Mouse (Mus musculus) left cerebral cortex, adult 18-20 months (tissue): ENCODE results near the gene Tex22. TPM values are rescaled to one million over a fixed set of nuclear protein-coding genes. Genes with fewer than 3 reads are reported as not detected.
A peak's percentile ranks its signal among the peaks of the same experiment; 100 is the strongest.

Experiments used
- DNase-seq, 2 experiments: peaks; one replicate each; pipeline ENCODE4 v3.0.0; 2021 to 2022; ENCODE audit warnings: low spot score in 2 of 2, mixed read lengths in 1 of 2
- total RNA-seq, 2 experiments: library from RNA; stranded (reverse); gene quantifications; 2 replicates each; pipeline ENCODE4 v1.2.3; 2021

The Tex22 gene
- total RNA-seq, 2 experiments from 2014 or later: 0.44 to 0.73 TPM

DNA sequence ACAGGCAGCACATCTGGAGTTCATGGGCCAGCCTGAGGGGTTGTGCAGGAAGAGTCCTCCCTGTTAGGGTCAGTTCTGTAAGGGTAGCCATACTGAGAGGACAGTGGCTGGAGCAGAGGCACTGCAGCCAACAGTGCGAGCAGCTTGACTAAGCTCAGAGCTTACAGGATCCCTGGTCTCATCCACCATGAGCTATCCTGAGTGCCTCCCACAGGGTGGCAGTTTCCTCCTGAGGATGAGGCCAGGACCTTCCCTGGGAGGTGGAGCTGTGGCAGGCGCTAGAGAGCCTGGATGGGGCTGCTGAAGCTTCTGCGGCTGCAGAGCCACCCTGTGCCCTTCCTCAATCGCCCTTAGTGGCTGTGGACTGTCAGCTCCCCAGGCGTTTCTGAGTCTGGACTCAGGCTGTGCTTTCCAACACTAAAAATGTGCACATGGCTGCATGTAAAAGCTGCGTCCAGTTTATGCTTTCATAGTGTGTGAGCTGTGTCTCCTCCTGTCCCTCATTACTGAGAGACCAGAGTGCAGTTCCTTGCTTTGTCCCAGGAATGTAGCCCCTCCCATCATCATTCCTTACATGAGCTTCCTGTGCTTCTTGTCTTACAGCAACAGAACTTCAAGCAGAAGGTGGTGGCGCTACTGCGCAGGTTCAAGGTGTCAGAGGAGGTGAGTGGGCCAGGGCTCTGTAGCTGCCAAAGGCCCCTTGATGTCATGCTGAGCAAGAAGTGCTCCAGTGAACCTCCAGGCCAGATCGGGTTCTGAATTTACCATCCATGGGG lies 22.5 kb upstream of the Tex22 start:
- DNase-seq: no peak

DNA sequence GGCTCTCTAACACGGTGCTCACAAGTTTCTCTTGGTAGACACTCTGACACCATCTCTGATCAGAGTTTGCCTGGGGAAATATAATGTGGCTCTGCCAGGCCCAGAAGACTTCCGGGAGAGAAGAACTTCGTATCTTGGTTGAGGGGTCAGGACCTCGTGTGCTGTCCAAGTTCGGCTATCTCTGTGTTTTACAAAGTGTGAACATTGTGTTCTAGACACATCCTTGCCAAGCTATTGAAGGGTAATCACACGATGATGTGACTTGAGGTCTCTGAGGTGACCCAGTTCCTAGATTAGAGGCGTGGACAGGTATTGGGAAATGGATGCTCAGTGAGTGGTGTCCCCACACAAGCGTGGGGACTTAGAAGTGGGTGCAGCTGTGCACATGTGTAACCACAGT lies 18.2 kb upstream of the Tex22 start:
- DNase-seq: no peak

DNA sequence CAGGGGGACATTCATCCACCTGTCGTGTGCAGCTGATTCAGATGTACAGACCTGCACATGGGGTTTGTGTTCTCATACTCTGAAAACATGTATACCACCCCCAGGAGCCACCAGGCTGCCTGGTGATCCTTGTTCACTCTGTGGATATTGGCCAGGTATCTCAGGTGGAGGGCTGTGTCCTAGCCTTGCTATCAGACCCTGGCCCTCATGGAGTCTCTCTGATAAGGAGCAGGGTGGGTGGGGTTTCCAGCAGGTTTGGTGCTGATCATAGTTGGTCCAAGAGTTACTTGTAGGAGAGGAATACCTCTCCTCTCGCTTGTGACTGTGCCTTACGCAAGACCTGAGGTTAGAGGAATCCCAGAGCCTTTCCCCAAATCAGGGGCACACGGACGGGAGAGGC lies 14.1 kb upstream of the Tex22 start:
- DNase-seq: no peak

DNA sequence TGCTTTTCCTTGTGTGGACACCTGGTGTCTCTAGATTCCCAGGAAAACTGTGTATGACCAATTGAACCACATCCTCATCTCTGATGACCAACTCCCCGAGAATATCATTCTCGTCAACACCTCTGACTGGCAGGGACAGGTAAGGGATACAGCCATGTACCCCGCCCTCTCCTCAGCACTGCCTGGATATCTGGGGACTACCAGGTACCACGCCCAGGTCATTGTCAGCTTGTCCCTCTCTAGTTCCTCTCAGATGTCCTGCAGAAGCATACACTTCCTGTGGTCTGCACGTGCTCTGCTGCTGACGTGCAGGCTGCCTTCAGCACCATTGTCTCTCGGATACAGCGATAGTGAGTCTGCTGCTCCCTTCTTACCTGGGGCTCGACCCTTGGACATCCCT lies 12.7 kb upstream of the Tex22 start:
- DNase-seq: no peak

DNA sequence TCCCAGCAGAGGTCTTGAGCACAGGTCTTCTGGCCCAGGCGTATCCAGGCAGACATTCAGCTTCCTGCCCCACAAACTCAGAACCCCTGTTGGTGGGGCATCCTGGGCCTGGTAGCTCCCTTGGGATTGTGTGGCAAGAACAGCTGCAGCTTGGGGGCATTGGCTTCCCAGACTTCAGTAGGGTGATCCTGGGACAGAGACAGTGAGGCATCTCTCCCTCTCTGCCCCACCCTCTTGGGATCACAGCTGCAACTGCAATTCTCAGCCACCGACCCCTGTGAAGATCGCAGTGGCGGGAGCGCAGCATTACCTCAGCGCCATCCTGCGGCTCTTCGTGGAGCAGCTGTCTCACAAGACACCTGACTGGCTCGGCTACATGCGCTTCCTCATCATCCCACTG lies 12.1 kb upstream of the Tex22 start:
- no peak for DNase-seq

DNA sequence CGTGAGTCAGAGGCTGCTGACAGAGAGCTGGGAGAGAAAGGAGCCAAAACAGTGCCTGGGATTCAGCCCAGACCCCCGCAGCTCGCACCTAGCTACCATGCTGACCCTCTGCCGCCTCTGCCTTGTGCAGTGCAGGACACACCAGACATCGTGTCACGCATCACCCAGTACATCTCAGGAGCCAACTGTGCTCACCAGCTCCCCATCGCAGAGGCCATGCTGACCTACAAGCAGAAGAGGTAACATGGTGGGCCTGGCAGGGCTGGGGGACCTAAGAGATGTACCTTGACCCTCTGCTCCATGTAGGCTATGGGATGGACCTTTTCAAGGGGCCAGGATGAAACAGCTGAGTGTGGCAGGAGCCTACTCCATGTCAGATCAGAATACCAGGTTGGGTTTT lies 10.6 kb upstream of the Tex22 start:
- DNase-seq: no peak

DNA sequence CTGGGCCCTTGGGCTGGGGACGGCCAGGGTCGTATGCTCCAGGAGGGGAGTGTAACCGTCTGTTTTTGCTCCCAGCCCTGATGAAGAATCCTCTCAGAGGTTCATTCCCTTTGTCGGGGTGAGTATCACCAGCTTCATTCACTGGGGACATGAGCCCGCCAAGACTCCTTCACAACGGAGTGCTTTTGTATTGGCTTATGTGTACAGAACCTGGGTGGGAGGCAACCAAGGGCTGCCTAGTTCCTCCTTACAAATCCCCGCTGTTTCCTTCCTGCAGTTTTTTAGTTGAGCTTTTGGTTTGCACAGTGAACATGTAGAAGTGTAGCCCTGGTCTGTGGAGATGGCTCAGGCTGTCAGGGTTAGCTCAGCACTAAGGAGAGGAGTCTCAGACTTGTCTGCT lies 6.3 kb upstream of the Tex22 start:
- no peak for DNase-seq

DNA sequence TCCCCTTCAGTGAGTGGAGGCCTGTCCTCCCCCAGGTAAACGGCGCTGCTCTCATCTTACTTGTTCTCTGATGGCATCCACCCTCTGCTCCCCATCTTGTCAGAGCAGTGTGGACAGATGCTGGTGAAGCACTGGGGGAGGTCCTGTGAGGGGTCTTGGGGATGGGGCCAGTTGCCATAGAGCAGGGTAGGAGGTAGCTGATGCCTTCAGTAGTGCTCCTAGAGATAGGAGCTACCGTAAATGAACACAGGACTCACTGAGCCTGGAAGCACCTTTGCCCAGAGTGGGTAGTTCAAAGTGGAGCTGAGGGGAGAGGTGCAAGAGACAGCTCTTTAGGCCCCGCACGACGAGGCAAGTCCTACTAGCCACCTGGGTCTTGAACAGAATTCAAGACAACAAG lies 4.9 kb upstream of the Tex22 start:
- no peak for DNase-seq

DNA sequence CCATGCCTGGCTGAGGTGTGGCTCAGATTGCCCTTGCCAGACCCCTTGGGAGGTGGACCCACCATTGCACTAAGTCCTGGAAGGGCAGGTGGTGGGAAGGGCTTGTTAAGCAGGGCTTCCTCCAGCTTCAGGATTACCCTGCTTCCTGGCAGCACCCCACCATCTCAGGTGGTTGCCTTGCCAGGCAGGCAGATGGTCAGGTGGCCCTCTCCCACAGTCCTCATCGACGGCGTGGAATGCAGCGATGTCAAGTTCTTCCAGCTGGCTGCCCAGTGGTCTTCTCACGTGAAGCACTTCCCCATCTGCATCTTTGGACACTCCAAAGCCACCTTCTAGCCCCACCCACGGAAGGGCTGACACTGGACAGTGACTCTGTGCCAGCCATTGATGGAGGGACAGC lies 3.0 kb upstream of the Tex22 start:
- DNase-seq: no peak

DNA sequence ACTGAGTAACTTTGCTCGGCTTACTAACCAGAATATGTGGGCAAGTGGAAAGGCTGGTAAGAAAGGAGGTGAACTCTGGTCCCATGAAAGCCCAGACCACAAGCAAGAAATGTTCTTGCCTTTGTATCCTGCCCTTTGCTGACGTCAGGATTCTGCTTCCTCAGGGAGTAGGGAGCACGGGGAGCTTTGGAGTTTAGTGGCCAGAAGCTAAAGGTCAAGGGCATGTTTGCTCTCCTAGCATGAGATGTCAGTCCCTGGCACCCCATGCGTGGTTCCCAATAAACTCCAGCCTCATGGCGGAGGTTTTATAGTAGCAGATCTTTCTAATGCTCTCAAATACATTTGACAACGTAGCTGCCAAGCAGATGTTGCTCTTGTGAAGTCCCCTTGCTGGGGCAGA lies 2.5 kb upstream of the Tex22 start:
- DNase-seq: no peak

DNA sequence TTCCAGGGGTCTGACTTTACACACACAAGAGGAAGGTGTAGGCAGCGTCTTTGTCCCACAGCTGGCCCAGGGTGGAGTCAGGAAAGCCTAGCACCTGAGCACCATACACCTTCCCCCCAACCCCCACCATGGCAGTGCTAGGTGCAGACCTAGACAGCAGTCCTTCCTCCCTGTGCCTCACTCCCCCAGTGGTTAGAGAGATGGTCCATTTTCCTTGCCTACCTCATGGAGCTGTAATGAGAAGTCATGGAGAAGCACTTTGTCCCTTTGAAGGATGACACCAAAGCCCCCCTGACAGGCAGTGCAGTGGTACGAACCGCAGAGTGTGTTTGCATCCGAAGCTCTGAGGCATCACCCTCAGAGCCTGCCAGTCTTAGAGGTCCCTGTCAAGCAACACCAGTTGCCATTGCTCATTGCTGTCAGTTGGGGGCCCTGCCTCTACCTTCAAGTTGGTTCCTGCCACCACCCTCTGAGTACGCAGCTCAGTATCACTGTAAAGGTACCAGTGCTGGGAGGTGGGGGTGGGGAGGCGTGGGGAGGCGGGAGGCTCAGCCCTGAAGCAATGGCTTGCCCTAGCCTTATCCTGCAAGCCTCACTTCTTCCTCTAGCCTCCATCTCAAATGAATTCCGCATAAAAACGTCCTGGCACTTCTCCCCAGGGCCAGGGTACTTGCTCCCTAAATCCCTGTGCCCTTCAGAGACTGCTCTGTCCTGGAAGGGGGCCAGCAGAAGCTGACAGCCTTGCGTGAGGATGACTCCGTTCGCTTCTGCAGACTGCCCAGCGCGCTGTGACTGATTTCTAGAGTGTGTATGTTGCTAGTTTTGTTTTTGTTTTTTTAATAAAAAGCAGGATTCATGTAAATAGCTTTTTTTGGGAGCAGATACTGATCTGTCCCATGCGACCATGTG lies 628 bp upstream of the Tex22 start:
- no peak for DNase-seq

DNA sequence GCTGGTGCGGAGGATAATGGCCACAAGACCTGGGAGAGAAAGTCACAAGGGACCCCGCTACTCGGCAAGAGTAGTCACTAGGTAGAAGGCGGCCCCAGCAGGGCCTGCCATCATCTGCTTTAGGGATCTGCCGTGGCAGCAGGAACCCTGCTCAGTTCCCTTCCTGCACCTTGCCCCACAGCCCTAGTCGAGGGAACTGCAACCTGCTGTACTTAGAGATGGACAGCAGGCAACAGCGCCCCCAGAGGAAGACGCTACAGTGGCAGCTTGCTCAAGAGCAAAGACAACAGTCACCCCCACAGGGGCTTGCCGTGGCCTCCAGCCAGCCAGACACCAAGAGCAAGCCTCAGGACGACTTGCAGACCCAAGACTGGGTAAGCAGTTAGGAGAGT lies 757 bp downstream of the Tex22 start:
- DNase-seq: peak; percentile 86 to 89

DNA sequence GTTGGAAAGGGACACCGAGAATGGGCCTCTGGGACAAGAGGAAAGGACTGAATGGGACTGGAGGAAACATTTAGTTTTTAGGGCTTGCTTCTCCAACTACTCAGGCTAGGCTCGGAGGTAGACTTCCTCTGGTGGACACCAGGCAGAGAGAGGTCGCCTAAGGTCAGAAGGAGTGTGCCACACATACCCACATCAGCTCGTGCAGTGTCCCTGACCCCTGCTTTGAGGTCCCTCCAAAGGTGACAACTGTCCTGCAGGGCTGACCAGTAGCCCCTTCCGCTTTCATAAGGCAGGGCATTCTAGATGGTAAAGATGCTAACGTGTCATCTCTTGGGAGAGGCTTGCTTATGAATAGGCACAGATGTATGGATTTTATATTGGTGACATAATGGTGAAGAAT lies 1.2 kb downstream of the Tex22 start:
- DNase-seq: no peak

DNA sequence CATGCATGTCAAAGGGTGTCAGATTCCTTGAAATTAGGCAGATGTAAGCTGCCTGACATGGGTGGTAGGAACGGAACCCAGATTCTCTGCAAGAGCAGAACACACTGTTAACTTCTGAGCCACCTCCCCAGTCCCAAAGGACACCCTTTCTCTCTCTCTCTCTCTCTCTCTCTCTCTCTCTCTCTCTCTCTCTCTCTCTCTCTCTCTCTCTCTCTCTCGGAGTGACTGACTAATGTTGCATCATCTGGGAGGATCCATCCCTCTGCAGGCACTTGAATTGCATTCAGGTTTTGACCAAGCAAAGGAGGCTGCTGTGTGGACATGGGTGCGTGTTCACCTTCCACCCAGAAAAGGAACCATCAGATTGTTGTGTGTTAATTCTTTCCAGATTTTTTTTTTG lies 13.0 kb downstream of the Tex22 start:
- no peak for DNase-seq

DNA sequence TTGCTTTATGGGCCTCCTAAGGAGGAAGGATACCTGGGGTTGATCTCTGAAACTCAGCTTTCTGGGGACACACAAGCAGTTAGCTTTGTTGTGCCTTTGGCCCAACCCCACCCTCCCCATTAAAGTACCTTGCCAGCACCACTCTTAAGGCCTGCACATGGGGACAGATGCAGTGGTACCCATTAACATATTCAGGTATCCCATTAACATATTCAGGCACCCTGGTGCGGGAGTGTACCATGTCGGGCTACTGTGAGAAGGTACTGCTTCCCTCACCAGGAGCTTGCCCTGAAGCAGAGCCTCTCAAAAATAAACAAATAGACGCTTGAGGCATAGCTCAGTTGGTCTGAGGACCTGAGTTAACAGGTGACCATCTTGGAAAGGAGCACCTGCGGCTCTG lies 13.7 kb downstream of the Tex22 start:
- DNase-seq: no peak

DNA sequence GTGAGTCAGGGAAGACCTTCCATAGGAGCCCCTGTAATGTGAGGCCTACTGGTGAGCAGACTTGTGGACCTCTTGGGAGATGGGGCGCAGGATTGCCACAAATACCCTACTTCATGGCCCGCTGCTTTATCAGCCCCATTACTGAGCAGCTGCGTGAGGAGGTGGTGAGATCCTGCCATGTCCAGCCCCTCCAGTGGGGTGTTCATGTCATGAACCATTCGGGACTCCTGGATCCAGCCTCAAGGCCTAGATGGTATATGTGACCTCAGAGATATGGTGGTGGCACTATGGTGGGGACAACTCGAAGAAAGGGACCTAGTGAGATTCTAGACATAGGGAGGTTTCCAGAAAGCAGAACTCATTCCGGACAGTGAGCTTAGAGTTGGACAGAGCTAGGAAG lies 14.8 kb downstream of the Tex22 start:
- DNase-seq: no peak

DNA sequence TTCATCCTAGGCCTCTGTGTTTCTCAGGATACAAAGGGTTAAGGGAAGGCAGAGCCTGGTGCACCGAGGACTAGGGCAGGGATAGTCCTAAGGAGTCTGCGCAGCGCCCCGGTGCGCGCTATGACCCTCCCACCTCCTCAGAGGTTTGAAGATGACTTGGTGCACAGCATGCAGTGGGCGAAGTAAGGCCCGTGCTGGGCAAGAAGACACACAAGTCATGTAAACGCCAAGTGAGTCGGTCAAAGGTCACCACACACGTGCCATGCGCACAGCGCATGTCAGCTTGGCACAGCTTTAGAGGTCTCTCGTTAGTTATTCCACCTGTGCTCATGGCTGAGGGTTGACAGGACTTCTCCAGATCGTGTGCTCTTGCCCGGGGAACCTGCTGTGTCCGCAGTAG lies 15.8 kb downstream of the Tex22 start:
- no peak for DNase-seq

DNA sequence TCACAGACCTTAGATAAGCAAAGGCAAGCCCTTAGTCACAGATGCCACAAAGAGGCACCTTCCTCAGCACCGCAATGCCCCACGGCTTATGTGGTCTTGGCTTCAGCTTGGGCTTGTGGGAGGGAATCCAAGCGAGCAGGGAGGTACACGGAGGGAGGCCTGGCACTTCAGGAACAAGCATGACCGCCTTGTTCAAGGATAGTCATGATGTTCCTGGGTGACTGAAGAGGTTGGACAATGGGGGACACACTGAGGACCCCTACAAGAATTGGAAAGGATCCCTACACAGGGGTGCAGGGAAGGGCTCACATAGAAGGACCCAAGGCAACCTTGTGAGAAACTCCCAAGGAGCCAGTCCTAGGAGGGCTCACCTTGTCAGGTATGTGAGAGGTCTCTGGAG lies 22.7 kb downstream of the Tex22 start:
- no peak for DNase-seq

DNA sequence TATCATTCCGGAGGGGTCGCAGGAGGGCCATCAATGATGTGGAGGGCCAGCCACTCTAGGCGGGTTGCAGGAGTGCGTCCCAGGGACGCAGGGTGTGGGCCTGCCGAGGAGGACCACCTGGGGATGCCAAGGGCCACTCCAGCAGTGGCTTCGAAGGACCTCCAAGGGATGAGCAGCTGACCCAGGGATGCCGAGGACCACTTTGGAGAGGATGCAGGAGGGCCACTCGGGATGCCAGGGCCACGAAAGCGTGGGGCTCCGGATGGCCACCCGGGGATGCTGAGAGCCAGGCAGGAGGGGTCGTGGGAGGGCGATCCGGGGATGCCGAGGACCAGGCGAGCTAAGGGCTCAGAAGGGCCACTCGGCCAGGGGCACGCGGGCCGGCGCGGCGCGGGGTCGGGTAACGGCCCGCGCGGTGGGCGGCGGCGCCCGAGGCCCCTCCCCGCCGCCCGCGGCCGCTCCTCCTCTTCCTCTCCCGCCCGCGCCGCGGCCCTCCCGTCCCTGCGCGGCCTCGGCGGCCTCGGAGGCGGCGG lies 23.5 kb downstream of the Tex22 start, which contains the start of gene Mta1:
Gene Mta1 (plus strand): TSS at position 530 of the 533 bp plus-strand sequence.
- peak in 1 of 2 experiments; percentile 51 for DNase-seq

DNA sequence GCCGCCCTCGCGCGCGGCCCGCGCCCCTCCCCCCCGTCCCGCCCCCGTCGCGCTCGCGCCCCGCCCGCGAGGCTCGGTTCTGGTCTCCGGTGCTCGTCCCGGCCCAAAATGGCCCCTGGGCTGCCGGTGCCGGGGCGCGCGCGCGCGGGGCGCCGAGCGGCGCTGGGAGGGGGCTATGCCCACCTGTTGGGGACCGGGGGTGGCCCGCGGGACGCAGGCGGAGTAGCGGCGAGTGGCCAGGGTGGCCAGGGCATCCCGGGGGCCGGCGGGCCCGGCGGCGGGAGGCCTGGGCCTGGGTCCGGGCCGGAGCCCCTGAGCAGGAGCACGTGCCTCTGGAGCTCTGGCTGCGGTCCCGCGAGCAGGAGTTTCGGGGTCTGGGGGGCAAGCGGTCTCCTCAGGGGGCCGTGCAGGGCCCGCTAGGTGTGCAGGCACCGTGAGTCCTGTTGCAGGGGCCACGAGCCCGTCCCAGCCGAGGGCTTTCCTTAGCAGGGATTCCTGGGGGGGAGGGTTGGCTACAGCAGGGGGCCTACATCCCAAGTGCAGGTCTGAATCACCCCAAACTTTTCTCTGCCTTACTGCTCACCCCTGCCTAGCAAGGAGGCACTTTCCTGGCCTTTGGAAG lies 24.3 kb downstream of the Tex22 start:
- no peak for DNase-seq

DNA sequence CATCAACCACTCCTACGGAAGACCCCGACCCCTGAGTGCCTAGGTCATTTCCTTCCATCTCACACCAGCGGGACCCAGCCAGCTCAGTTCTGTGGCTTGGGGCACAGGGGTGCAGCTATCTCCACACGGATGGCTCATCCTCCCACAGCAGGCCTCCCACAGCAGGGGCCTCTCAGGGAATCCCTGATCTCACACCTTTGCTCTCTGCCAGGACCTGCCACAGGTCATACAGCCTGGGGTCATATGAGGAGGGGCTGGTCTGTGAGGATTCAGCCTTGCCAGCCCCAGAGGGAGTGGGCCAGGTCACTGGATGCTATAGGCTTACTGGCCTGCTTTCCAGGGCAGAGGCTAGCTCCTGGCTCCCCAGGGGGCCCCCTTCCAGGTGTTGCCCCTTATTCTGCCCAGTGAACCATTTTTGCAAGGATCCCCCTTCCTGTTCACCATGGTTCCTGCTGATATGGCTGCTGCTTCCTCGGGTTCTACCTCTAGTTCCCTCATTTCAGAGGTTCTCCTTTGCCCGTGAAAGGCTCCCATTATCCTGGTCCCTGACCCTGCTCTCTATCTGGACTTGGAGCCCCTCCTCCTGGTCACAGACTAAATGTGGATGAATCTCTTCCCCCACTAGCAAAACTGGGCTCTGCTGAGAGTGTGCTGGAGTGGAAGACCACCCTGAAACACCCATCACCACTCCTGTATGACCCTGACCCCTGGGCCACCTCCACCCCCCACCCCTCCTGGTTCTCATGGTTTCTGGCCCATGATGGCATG lies 25.4 kb downstream of the Tex22 start:
- no peak for DNase-seq
